Mouse (Mus musculus) heart, postnatal 0 days (tissue): ENCODE measurements around the gene Rbm24.

Experiments used
- CTCF ChIP-seq: IDR thresholded peaks from 2 replicates; pipeline ENCODE4 v1.5.1; 2016; ENCODE audit warnings: antibody characterized with exemption, control low read depth, low read depth
- EP300 ChIP-seq: IDR thresholded peaks from 2 replicates; pipeline ENCODE4 v1.6.1; 2016; ENCODE audit warnings: antibody characterized with exemption, low read depth

DNA sequence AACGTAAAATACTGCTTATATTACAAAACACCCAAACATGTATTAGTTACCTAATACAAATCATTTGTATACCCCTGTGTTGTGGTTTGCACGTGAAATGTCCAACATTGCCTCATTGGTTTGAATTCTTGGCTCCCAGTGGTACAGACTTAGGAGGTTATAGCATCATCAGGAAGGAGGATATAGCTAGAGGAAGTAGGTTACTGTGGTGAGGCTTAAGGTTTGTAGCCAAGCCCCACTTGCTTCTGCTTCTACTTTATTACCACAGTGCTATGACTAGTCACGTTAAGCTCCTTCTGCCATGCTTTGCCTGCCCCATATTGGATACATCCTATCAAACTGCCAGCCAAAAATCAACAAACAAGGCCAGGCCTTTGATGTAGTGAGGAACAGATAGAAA is 21.0 kb upstream of the Rbm24 start:
- TF ChIP-seq CTCF (no peak), EP300 (no peak)
